Mouse (Mus musculus) C2C12 (cell line): Measurements from ENCODE around the gene Dhrs3. TPM values are rescaled to one million over a fixed set of nuclear protein-coding genes. Genes with fewer than 3 reads are reported as not detected.
A peak's percentile ranks its signal among the peaks of the same experiment; 100 is the strongest.

Experiments
- H3K27me3 ChIP-seq: one replicate; pipeline ENCODE4 v1.6.1; 2011; ENCODE audit not compliant: control insufficient read depth, insufficient read depth, insufficient read length
- H3K36me3 ChIP-seq: one replicate; pipeline ENCODE4 v1.6.1; 2011; ENCODE audit not compliant: control insufficient read depth, insufficient read depth
- H3K4me3 ChIP-seq: one replicate; pipeline ENCODE4 v1.5.1; 2011; ENCODE audit warnings: mild to moderate bottlenecking, control low read depth; ENCODE audit not compliant: poor library complexity, insufficient read depth, severe bottlenecking
- H3K79me2 ChIP-seq: one replicate; pipeline ENCODE4 v1.6.1; 2011; ENCODE audit not compliant: control insufficient read depth, insufficient read depth
- H3K79me3 ChIP-seq: one replicate; pipeline ENCODE4 v1.6.1; 2011; ENCODE audit warnings: low read depth, control low read depth
- H3ac ChIP-seq: one replicate; pipeline ENCODE3; 2011; ENCODE audit warnings: low read depth; ENCODE audit not compliant: control insufficient read depth, insufficient read length
- CEBPB ChIP-seq: IDR thresholded peaks from one replicate; pipeline ENCODE4 v1.6.1; 2011; ENCODE audit warnings: low read depth, mild to moderate bottlenecking, control low read depth, moderate library complexity
- CTCF ChIP-seq: IDR thresholded peaks from one replicate; pipeline ENCODE4 v1.5.1; 2011; ENCODE audit not compliant: control insufficient read depth, insufficient read depth, insufficient read length
- FOSL1 ChIP-seq: IDR thresholded peaks from one replicate; pipeline ENCODE4 v1.8.0; 2011; ENCODE audit warnings: mild to moderate bottlenecking, low read length; ENCODE audit not compliant: poor library complexity, insufficient read depth, severe bottlenecking
- MAX ChIP-seq: IDR thresholded peaks from one replicate; pipeline ENCODE4 v1.6.1; 2011; ENCODE audit warnings: mild to moderate bottlenecking, control low read depth
- MYOD1 ChIP-seq: IDR thresholded peaks from one replicate; pipeline ENCODE4 v1.6.1; 2011; ENCODE audit warnings: low read depth; ENCODE audit not compliant: control insufficient read depth, insufficient read length
- MYOG ChIP-seq: IDR thresholded peaks from one replicate; pipeline ENCODE4 v1.6.1; 2011; ENCODE audit not compliant: control insufficient read depth, insufficient read length; ENCODE audit errors: extremely low read depth
- USF1 ChIP-seq: IDR thresholded peaks from one replicate; pipeline ENCODE4 v1.6.1; 2011; ENCODE audit warnings: low read depth, mild to moderate bottlenecking, control low read depth, moderate library complexity
- polyA plus RNA-seq: library from polyadenylated mRNA; unstranded; fragments of >200 nt; fragmentation: generic; extraction: Trizol; gene quantifications from one replicate; pipeline ENCODE4 v1.2.1, GENCODE M21; 2012; ENCODE audit warnings: missing spikeins

Dhrs3 gene
- polyA plus RNA-seq, 1 experiment: 5.0 TPM

- Histone ChIP-seq H3K36me3 (no peaks in the 10 kb centered on the region), H3K79me3 (no peaks in the 10 kb centered on the region), H3K79me2 (no peaks in the 10 kb centered on the region), H3ac (no peak overlapping the region), H3K4me3 (no peak overlapping the region), H3K27me3 (no peaks in the 10 kb centered on the region)
- TF ChIP-seq MYOD1: no peak
- no peak for TF ChIP-seq CEBPB
- TF ChIP-seq FOSL1: no peak
- no peak for TF ChIP-seq USF1
- TF ChIP-seq CTCF: no peak
- TF ChIP-seq MAX: no peak
- TF ChIP-seq MYOG: no peak
These were observed 55.2 kb downstream of the Dhrs3 start for GRCm38 (mm10) chr4:144947738-144948390.

- peak; percentile 74 for TF ChIP-seq MYOD1
- TF ChIP-seq CEBPB: peak; percentile 80
- no peak for TF ChIP-seq FOSL1
- H3K4me3 ChIP-seq: no peak overlapping the region
- no peaks in the 10 kb centered on the region for H3K79me2 ChIP-seq
- no peak overlapping the region for H3ac ChIP-seq
- H3K27me3 ChIP-seq: no peaks in the 10 kb centered on the region
- H3K36me3 ChIP-seq: no peaks in the 10 kb centered on the region
- no peaks in the 10 kb centered on the region for H3K79me3 ChIP-seq
These were observed 57.1 kb downstream of the Dhrs3 start for GRCm38 (mm10) chr4:144949441-144950326.

GRCm38 (mm10) chr4:144950327-144950711 lies 57.7 kb downstream of the Dhrs3 start:
- Histone ChIP-seq H3K27me3 (no peaks in the 10 kb centered on the region), H3ac (no peak overlapping the region), H3K36me3 (no peaks in the 10 kb centered on the region), H3K79me3 (no peaks in the 10 kb centered on the region), H3K4me3 (no peak overlapping the region), H3K79me2 (no peaks in the 10 kb centered on the region)
- TF ChIP-seq MYOD1 (no peak), MYOG (no peak), FOSL1 (no peak), CTCF (no peak)

- Histone ChIP-seq H3K79me3 (no peaks in the 10 kb centered on the region), H3K27me3 (no peaks in the 10 kb centered on the region), H3K4me3 (no peak overlapping the region), H3ac (no peak overlapping the region), H3K79me2 (no peaks in the 10 kb centered on the region), H3K36me3 (no peaks in the 10 kb centered on the region)
- TF ChIP-seq MYOD1: no peak
- TF ChIP-seq MAX: no peak
- no peak for TF ChIP-seq MYOG
- TF ChIP-seq FOSL1: no peak
- TF ChIP-seq CEBPB: no peak
- TF ChIP-seq USF1: no peak
- no peak for TF ChIP-seq CTCF
These were observed 58.3 kb downstream of the Dhrs3 start for GRCm38 (mm10) chr4:144950883-144951282.

- no peaks in the 10 kb centered on the region for H3K79me3 ChIP-seq
- H3K79me2 ChIP-seq: no peaks in the 10 kb centered on the region
- TF ChIP-seq FOSL1: no peak
- TF ChIP-seq MYOD1: no peak
- TF ChIP-seq MAX: no peak
- TF ChIP-seq CTCF: no peak
- no peak for TF ChIP-seq CEBPB
- TF ChIP-seq MYOG: no peak
- no peak for TF ChIP-seq USF1
- no peak overlapping the region for H3K4me3 ChIP-seq
- no peak overlapping the region for H3ac ChIP-seq
- H3K27me3 ChIP-seq: no peaks in the 10 kb centered on the region
- H3K36me3 ChIP-seq: no peaks in the 10 kb centered on the region
These were observed 59.2 kb downstream of the Dhrs3 start for GRCm38 (mm10) chr4:144951859-144952258.

GRCm38 (mm10) chr4:144953421-144953820 lies 60.8 kb downstream of the Dhrs3 start:
- no peak for TF ChIP-seq CTCF
- TF ChIP-seq USF1: no peak
- no peak for TF ChIP-seq FOSL1
- TF ChIP-seq MYOG: no peak
- no peak overlapping the region for H3K4me3 ChIP-seq
- no peaks in the 10 kb centered on the region for H3K79me2 ChIP-seq
- no peaks in the 10 kb centered on the region for H3K36me3 ChIP-seq
- no peaks in the 10 kb centered on the region for H3K79me3 ChIP-seq
- no peaks in the 10 kb centered on the region for H3K27me3 ChIP-seq
- no peak overlapping the region for H3ac ChIP-seq
